Mouse (Mus musculus) forebrain, embryonic 14.5 days (tissue): ENCODE measurements at regions not wholly inside any gene's neighbourhood (a gene's known extent, or its start where the extent isn't known, plus 50 kb on each side); places are given as distances from the start of the nearest gene placed in this dataset.

Experiments used
- ATAC-seq: fragments of 200-750 bp; cut with Nextera tagmentation; 2 replicates; pipeline ENCODE4 v1.8.0; 2017; ENCODE audit warnings: mild to moderate bottlenecking, moderate library complexity
- DNase-seq: peaks from one replicate; pipeline ENCODE4 v3.0.0-alpha.2; 2015; ENCODE audit warnings: low spot score
- H3K27ac ChIP-seq: fragments of 300-500 bp; sonication (generic); 2 replicates; pipeline ENCODE4 v1.5.1; 2014; ENCODE audit warnings: low read depth, mild to moderate bottlenecking, control low read depth, low read length, moderate library complexity
- H3K27me3 ChIP-seq: fragments of 300-500 bp; sonication (generic); replicated peaks from 2 replicates; pipeline ENCODE4 v1.6.1; 2014; ENCODE audit warnings: low read length, control low read depth, mixed read lengths; ENCODE audit not compliant: control insufficient read depth, insufficient read depth
- H3K36me3 ChIP-seq: fragments of 300-500 bp; sonication (generic); 2 replicates; pipeline ENCODE4 v1.6.1; 2014; ENCODE audit warnings: low read length, control low read depth; ENCODE audit not compliant: control insufficient read depth, insufficient read depth
- H3K4me1 ChIP-seq: fragments of 300-500 bp; sonication (generic); 2 replicates; pipeline ENCODE4 v1.6.1; 2014; ENCODE audit warnings: antibody characterized with exemption, low read length, control low read depth; ENCODE audit not compliant: control insufficient read depth, insufficient read depth
- H3K4me2 ChIP-seq: fragments of 300-500 bp; sonication (generic); 2 replicates; pipeline ENCODE4 v1.6.1; 2014; ENCODE audit warnings: mild to moderate bottlenecking, control low read depth, low read length
- H3K4me3 ChIP-seq: fragments of 300-500 bp; sonication (generic); 2 replicates; pipeline ENCODE4 v1.5.1; 2014; ENCODE audit warnings: low read depth, low read length, control low read depth
- H3K9ac ChIP-seq: fragments of 300-500 bp; sonication (generic); 2 replicates; pipeline ENCODE4 v1.6.1; 2014; ENCODE audit warnings: mild to moderate bottlenecking, low read length, control low read depth, moderate library complexity
- H3K9me3 ChIP-seq: fragments of 300-500 bp; sonication (generic); replicated peaks from 2 replicates; pipeline ENCODE4 v1.6.1; 2016; ENCODE audit warnings: low read length, control low read depth, mixed read lengths; ENCODE audit not compliant: control insufficient read depth
- WGBS: fragments of 180-500 bp; shearing (Covaris S2); extraction: QIAGEN DNeasy Blood & Tissue Kit; methylation state at CpG from one replicate; pipeline ENCODE4 v1.1.7; 2014; 5-methylcytosine and 5-hydroxymethylcytosine counted together

DNA sequence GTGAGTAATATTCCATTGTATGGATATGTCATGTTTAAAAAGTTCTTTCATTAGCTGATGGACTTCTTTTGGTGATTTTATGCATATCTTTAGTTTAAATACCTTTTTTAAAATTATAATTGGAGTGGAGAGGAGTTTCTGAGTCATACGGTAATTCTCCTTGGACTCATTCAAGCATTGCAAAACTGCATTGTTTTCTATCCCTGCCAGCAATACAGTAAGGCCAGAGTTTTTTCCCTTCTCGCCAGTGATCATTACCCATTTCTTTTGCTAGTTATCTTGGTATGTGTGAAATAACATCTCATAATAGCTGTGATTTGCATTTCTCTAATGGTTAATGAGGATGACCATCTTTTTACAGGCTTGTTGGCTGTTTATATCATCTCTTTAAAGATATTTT lies 271.6 kb upstream of the Nr2f2 start:
- peaks cover 3% of the 10 kb centered on the region; the same call in 1 of the 2 replicates for H3K4me1 ChIP-seq
- ATAC-seq (no peak), DNase-seq (no peak)
- no peak overlapping the region for H3K4me2 ChIP-seq
- no peaks in the 10 kb centered on the region for H3K9me3 ChIP-seq
- WGBS, result 30% methylated on average over 2 of the region's 2 CpGs
- H3K27me3 ChIP-seq, result no peaks in the 10 kb centered on the region
- H3K4me3 ChIP-seq, result no peak overlapping the region
- no peak overlapping the region for H3K9ac ChIP-seq
- H3K27ac ChIP-seq, result no peak overlapping the region
- no peaks in the 10 kb centered on the region for H3K36me3 ChIP-seq

DNA sequence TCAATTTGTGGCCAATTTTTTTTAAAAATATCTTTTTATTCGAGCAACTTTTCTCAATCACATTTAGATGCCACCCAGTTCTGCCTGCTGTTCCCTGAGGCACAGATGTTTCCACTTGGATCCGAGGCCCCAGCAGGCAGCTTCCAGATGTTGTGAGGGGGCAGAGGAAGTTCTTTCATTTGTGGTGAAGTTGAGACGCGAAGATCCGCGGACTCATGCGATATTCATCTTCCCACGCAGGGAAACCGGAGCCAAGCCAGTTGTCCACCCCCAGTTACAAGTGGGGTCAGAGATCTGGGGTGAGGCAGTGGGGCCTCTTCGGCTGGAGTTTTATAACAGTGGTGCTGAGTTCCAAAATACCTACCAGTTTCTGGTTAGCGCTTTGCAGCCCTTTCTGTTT lies 267.5 kb upstream of the Nr2f2 start:
- Histone ChIP-seq H3K4me3 (no peak overlapping the region), H3K36me3 (no peaks in the 10 kb centered on the region), H3K4me1 (0 out of 2 replicates have a peak, but pooled peaks cover 3% of the 10 kb centered on the region), H3K9ac (no peak overlapping the region), H3K27me3 (no peaks in the 10 kb centered on the region), H3K27ac (no peak overlapping the region), H3K4me2 (no peak overlapping the region), H3K9me3 (no peaks in the 10 kb centered on the region)
- WGBS, result 65% methylated on average over 11 of the region's 11 CpGs
- DNase-seq (no peak), ATAC-seq (no peak)

DNA sequence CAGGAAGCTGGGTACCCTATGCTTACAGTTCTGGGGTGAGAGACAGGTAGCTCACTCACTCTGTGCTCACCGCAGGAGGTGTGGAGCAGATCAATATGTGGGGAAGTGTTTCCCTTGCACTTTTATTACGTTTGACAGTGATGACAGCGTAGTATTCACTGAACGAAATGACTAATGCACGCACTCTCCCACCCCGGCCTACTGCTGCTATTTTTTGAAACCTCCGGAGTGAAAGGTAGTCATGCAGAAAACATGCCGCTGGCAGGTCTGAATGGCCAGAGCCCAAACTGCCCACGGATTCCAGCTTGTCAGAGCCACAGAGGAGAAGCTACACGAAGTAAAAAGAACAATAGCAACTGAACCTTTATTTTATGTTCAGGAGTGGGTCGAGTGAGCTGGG lies 267.0 kb upstream of the Nr2f2 start:
- Histone ChIP-seq H3K4me3 (no peak overlapping the region), H3K9ac (no peak overlapping the region), H3K9me3 (no peaks in the 10 kb centered on the region), H3K27ac (no peak overlapping the region), H3K4me2 (no peak overlapping the region), H3K36me3 (no peaks in the 10 kb centered on the region), H3K27me3 (no peaks in the 10 kb centered on the region), H3K4me1 (0 out of 2 replicates have a peak, but pooled peaks cover 3% of the 10 kb centered on the region)
- 11% methylated on average over 11 of the region's 11 CpGs for WGBS
- DNase-seq (peak; percentile 38), ATAC-seq (peak; percentile 20; the same call in 1 of the 2 replicates)

DNA sequence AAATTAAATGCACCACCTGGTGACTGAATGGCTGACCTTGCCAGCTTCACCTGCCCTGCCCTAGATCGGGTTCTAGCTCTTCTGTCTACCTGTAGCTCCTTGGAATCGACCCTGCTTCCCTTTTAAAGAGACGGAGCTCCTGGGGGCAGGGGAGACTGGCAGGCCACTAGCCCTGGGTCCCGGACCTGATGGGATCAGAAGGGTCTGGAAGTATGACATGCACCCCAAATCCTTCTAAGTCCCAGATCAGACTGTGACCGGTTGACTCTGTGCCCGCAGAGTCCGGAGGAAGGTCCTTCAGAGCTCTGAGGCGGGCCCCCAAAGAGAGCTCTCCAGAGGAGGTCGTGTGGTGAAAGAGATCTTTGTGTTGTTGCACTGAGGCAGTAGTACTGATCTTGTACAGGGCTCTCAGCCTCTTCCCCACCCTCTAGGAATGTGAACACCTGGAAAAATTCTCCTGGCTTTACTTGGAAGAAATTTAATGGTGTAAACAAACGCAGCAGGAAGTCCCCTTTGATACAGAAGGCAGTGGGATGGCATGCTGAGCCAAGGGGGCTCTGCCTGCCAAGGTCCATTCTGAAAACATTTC lies 259.2 kb upstream of the Nr2f2 start:
- DNase-seq, result peak; percentile 19
- Histone ChIP-seq H3K36me3 (no peaks in the 10 kb centered on the region), H3K27me3 (0 out of 2 replicates have a peak, but pooled peaks cover 5% of the 10 kb centered on the region)

DNA sequence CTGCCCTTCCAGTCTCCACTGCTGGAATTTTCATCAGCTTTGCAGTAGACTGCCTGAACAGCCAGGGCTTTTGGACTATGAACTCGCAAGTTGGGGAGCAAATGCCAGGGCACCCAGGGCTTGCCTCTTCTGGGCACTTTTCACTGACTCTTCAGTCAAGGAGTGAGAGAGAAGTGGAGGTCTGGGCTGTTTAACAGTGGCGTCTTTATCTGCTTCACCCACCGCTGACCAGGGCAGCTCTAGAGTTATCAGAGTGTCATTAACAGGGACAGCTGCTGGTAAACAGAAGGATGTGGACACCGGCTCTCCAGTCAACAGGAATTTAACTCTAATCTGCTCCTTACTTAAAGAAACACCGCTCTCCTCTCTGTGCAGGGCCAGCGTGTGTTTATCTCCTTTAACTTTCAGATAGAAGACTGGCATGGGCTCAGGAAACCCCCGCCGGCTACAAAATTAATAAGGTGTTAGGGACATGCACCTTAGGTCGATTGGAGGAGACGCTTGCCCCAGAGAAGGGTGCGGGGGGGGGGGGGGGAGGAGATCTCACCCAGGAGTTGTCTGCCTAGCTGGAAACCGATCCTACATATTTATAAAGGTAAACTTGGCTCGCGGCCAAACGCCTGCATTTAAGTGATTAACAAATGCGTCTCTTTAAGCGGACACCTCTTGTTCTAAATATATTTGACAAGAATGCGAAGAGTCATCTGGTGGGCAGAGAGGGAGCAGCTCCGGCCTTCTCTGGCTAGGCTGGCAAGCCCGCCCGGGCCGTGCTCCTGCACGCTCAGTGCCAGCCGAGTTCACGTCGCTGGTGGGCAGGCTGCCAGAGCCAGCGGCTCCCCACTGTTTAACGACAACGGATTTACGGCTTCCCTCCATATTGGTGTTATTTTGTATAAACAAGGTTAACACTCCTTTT lies 258.4 kb upstream of the Nr2f2 start:
- peak overlapping the region; percentile 23 for H3K4me3 ChIP-seq
- DNase-seq (peak; percentile 78), ATAC-seq (peak; percentile 87)
- H3K9ac ChIP-seq, result 0 out of 2 replicates have a peak overlapping the region, but pooled peaks have one; percentile 9
- H3K4me1 ChIP-seq, result peaks cover 19% of the 10 kb centered on the region
- under 1% methylated on average over 29 of the region's 30 CpGs for WGBS
- no peak overlapping the region for H3K27ac ChIP-seq
- H3K4me2 ChIP-seq, result peak overlapping the region; percentile 57
- H3K36me3 ChIP-seq, result no peaks in the 10 kb centered on the region
- H3K9me3 ChIP-seq, result no peaks in the 10 kb centered on the region
- H3K27me3 ChIP-seq, result 0 out of 2 replicates have a peak, but pooled peaks cover 5% of the 10 kb centered on the region

More for the DNA sequence above, 259.2 kb upstream of the Nr2f2 start:
- peaks cover 19% of the 10 kb centered on the region for H3K4me1 ChIP-seq
- peak overlapping the region; percentile 57 for H3K4me2 ChIP-seq
- H3K9ac ChIP-seq, result no peak overlapping the region
- WGBS, result 3% methylated on average over 10 of the region's 10 CpGs
- H3K9me3 ChIP-seq, result no peaks in the 10 kb centered on the region
- H3K4me3 ChIP-seq, result peak overlapping the region; percentile 23
- H3K27ac ChIP-seq, result no peak overlapping the region
- ATAC-seq, result peak; percentile 60; the same call in 1 of the 2 replicates

DNA sequence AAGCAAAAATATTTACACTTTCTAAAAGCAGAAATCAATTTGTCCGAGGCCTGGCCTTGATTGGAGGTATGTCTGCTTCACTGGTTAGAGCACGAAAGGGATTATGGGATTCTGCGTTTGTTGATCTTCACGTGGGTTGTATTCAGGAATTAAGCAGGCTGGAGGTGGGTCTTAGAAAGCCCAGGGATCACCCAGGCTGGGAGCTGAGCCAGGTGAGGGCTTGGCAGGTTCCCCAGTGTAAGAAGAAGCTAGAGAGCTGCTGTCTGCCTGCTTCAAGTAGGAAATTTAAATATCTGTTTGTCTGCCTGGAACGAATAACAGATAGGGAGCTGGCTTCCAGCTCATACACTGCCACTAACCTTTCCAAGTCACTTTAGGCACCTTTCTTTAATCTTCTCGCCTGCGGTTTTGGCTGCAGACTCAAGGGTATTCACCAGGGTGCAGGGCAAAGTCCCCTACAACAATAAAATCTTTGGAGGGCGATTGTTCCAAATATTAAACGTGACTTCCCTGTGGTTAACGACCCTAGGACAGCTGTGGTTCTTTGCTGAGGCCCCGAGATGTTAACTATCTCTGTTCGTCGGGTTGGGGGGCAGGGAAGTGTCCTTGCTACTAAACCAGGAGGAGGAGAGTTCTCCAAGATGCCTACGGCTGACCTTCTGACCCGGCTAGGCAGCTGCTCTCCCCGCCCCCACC lies 257.6 kb upstream of the Nr2f2 start:
- Histone ChIP-seq H3K36me3 (no peaks in the 10 kb centered on the region), H3K4me3 (no peak overlapping the region), H3K9me3 (no peaks in the 10 kb centered on the region), H3K9ac (no peak overlapping the region), H3K4me1 (peaks cover 19% of the 10 kb centered on the region), H3K4me2 (peak overlapping the region; percentile 57; the same call in 1 of the 2 replicates), H3K27ac (no peak overlapping the region), H3K27me3 (0 out of 2 replicates have a peak, but pooled peaks cover 5% of the 10 kb centered on the region)
- ATAC-seq (no peak), DNase-seq (peak; percentile 33)
- WGBS, result 2% methylated on average over 16 of the region's 16 CpGs

DNA sequence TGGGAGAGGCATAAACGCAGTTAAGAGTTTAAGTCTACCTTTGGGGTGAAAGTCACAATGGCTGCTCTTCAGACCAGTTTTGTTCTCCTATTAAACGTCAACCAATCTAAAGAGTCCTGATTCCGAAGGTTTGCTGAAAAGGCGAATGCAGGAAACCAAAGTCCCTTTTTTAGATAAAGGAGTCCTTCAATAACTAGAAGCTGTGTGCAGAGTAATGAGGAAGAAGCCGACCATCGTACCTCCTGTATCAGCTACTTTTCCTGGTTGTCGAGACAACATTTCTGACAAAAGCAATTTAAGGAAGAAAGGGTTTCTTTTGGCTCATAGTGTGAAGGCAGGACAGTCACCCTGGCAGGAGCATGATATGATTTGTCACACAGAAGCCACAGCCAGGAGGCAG lies 252.9 kb upstream of the Nr2f2 start:
- no peak overlapping the region for H3K9ac ChIP-seq
- WGBS, result 90% methylated on average over 7 of the region's 7 CpGs
- no peaks in the 10 kb centered on the region for H3K9me3 ChIP-seq

DNA sequence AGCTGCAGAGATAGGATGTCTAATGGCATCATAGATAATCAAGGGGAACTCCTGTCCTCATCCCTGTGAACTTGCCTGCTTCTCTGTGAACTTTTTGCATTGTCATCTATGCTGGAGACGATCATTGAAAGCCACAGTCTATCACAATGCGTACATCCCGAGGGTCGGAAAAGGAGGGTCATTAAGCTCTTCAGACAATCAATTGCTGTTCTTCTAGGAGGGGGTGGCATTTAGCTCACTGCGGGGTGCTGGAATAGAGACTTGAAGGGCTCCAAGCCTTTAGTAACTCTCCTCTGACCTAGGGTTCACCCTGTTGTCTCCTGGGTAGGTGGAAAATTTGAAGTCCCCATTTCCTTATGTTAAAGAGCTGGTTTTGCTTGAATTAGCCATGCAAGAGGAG lies 251.7 kb upstream of the Nr2f2 start:
- Histone ChIP-seq H3K4me3 (no peak overlapping the region), H3K4me1 (no peaks in the 10 kb centered on the region), H3K27me3 (no peaks in the 10 kb centered on the region), H3K4me2 (no peak overlapping the region), H3K36me3 (no peaks in the 10 kb centered on the region), H3K27ac (no peak overlapping the region), H3K9ac (no peak overlapping the region), H3K9me3 (no peaks in the 10 kb centered on the region)
- WGBS, result 40% methylated on average over 5 of the region's 5 CpGs
- DNase-seq, result no peak
- ATAC-seq, result no peak

More for the DNA sequence above, 252.9 kb upstream of the Nr2f2 start:
- Histone ChIP-seq H3K4me2 (no peak overlapping the region), H3K36me3 (no peaks in the 10 kb centered on the region), H3K27ac (no peak overlapping the region), H3K4me1 (peaks cover 4% of the 10 kb centered on the region), H3K4me3 (no peak overlapping the region), H3K27me3 (0 out of 2 replicates have a peak, but pooled peaks cover under 1% of the 10 kb centered on the region)
- ATAC-seq (no peak), DNase-seq (no peak)
